Mouse (Mus musculus): ENCODE measurements at regions not wholly inside any gene's neighbourhood (a gene's known extent, or its start where the extent isn't known, plus 50 kb on each side); places are given as distances from the start of the nearest gene placed in this dataset.

GRCm38 (mm10) chr9:68463637-68464304, 189.8 kb upstream of the Rora start:
- no peak for DNase-seq (ENCODE audit: low spot score in 2 of 2)

GRCm38 (mm10) chr9:68466671-68467070, 186.9 kb upstream of the Rora start:
- no peak for DNase-seq (ENCODE audit: low spot score in 2 of 2)

GRCm38 (mm10) chr9:68476391-68476790, 177.2 kb upstream of the Rora start:
- no peak for DNase-seq (ENCODE audit: low spot score in 2 of 2)

GRCm38 (mm10) chr9:68477466-68477865, 176.1 kb upstream of the Rora start:
- DNase-seq (ENCODE audit: low spot score in 2 of 2), result peak; percentile 8 to 20

- DNase-seq (ENCODE audit: low spot score in 2 of 2), result no peak
These were observed 166.9 kb upstream of the Rora start for GRCm38 (mm10) chr9:68486646-68487045.

- no peak for DNase-seq (ENCODE audit: low spot score in 2 of 2)
These were observed 162.4 kb upstream of the Rora start for GRCm38 (mm10) chr9:68491151-68491550.

DNA sequence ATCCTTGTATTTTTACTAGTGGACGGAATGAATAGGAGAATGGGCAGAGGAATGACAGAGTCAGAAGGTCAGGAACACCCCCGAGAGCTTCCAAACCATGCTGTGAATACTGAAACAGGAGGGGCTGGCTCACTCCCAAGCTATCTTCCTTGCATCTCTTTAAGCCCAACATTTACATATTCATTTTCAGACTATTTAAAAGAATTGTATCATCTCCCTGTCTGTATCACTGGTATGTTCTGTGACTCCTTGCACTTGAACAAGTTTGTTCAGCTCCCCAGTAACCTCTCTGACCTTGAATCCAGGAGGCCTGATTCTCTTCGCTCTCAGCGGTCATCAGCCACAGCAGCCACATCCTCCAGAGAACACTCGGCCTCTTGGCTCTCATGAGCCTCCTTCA, 132.4 kb upstream of the Rora start:
- DNase-seq (ENCODE audit: low spot score in 2 of 2), result peak; percentile 3 to 9

DNA sequence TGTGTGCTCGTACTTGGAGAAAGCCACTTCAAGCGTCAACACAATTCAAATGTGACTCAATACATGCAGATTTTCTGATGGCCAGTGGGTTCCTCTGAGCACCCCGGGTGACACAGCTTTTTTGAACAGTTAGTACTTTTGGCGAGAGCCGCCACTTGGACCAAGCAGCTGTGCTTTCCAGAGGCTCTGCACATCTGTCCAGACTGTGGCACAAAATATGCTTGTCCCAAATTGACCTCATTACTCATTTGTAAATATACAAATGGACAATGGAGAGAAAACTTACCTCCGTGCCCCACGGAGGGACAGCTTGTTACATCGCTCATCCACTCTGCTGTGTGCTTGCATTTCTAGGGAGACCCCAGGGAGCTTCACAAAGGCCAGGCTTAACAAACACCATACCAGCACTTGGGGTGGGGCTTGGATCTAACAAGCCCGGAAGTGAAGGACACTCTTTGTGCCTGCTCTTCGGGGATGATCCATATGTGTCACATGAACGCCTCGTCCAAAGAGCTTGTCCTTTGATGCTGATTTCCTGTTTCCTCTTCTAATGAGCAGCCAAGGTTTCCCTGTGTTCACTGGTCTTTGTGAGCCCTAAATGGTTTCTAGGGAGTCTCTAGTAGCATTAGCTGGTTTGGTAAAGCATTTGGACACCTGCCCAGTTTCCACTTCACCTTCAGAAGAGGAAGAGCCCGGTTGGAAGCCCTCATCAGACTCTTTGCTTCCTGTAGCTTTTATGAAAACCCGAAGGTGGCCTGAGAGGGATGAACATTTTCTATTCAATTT, 91.6 kb upstream of the Rora start:
- no peak for DNase-seq (ENCODE audit: low spot score in 2 of 2)

- no peak for DNase-seq (ENCODE audit: low spot score in 2 of 2)
These were observed 90.4 kb upstream of the Rora start for GRCm38 (mm10) chr9:68563206-68563605.

GRCm38 (mm10) chr9:68585751-68586150, 67.8 kb upstream of the Rora start:
- no peak for DNase-seq (ENCODE audit: low spot score in 2 of 2)

DNA sequence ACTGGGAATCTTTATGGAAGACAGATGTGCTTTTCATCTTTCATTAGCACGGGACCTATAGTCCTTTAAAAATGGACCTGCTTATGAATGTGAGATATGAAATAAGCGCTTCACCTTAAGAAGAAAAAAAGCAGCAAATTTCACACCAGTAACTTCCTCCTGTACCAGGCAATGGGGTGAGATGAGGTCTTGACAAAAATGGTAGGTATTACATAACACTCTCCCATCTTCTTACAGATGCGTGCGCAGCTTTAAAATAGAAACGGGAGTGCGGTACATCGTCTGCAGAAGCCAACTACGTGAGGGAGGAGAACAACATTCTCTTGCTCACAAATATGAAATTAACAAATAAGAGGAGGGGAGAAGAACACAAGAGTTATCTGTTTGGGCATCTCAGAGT, 62.6 kb upstream of the Rora start:
- DNase-seq (ENCODE audit: low spot score in 2 of 2), result no peak

DNA sequence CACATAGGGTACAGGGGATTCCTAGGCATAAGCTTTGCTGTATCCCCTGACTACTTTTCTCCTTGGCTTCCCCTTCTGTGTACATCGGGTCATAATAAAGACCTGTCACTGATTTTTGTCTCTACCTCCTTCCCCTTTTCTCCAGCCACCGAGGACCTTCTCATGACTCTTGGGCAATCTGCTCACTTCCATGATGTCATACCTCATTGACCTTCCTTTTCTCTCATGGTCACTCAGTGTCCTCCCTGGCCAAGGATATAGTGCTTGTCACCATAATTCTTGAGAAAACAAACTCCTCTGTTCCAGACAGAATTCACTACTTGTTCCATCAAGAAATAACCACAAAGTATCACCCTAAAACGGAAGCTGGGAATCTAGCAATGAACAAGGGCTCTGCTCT, 60.6 kb upstream of the Rora start:
- no peak for DNase-seq (ENCODE audit: low spot score in 2 of 2)

DNA sequence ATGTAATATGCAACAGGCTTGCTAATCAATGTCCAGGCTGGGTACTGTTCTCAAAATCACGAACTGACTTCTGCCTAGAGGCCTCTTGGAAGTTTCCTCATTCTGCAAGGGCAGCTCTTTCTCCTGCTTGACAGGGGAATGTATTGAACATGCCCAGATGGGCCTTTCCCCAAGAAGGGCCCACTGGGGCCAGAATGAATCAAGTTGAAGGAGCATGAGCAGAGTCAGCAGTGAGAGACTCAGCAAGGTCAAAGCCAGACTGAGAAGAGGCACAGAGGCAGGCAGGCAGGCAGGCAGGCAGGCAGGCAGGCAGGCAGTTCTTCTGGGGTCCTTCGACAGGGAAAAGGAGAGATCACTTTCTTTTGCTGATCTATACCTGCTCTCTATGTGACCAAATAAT, 59.0 kb upstream of the Rora start:
- DNase-seq (ENCODE audit: low spot score in 2 of 2), result no peak

Data from right cerebral cortex, adult 2 months (tissue).